Mouse (Mus musculus) stomach, embryonic 14.5 days (tissue): ENCODE measurements at regions not wholly inside any gene's neighbourhood (a gene's known extent, or its start where the extent isn't known, plus 50 kb on each side); places are given as distances from the start of the nearest gene placed in this dataset.

Source experiments
- ATAC-seq: fragments of 200-750 bp; cut with Nextera tagmentation; 2 replicates; pipeline ENCODE4 v1.8.0; 2017; ENCODE audit warnings: low read depth, moderate TSS enrichment; ENCODE audit not compliant: insufficient number of reproducible peaks, insufficient read depth, low FRiP score
- H3K27ac ChIP-seq: fragments of 300-500 bp; sonication (generic); 2 replicates; pipeline ENCODE4 v1.5.1; 2014; ENCODE audit warnings: mild to moderate bottlenecking, low read length, moderate library complexity, mixed read lengths
- H3K27me3 ChIP-seq: fragments of 300-500 bp; sonication (generic); 2 replicates; pipeline ENCODE4 v1.6.1; 2014; ENCODE audit warnings: low read length, control low read depth, mixed read lengths; ENCODE audit not compliant: control insufficient read depth, insufficient read depth
- H3K36me3 ChIP-seq: fragments of 300-500 bp; sonication (generic); 2 replicates; pipeline ENCODE4 v1.6.1; 2014; ENCODE audit warnings: mild to moderate bottlenecking, control low read depth, low read length, moderate library complexity, mixed read lengths; ENCODE audit not compliant: control insufficient read depth, insufficient read depth
- H3K4me1 ChIP-seq: fragments of 300-500 bp; sonication (generic); 2 replicates; pipeline ENCODE4 v1.6.1; 2014; ENCODE audit warnings: low read length, control low read depth, mixed read lengths; ENCODE audit not compliant: control insufficient read depth, insufficient read depth
- H3K4me2 ChIP-seq: fragments of 300-500 bp; sonication (generic); replicated peaks from 2 replicates; pipeline ENCODE4 v1.6.1; 2014; ENCODE audit warnings: low read depth, low read length, control low read depth
- H3K4me3 ChIP-seq: fragments of 300-500 bp; sonication (generic); 2 replicates; pipeline ENCODE4 v1.5.1; 2014; ENCODE audit warnings: low read depth, low read length, control low read depth
- H3K9ac ChIP-seq: fragments of 300-500 bp; sonication (generic); replicated peaks from 2 replicates; pipeline ENCODE4 v1.6.1; 2014; ENCODE audit warnings: low read depth, mild to moderate bottlenecking, control low read depth, low read length, moderate library complexity, mixed read lengths
- H3K9me3 ChIP-seq: fragments of 300-500 bp; sonication (generic); 2 replicates; pipeline ENCODE4 v1.6.1; 2016; ENCODE audit warnings: low read depth, low read length, control low read depth; ENCODE audit not compliant: control insufficient read depth
- WGBS: fragments of 180-500 bp; shearing (Covaris S2); extraction: QIAGEN DNeasy Blood & Tissue Kit; methylation state at CpG from one replicate; pipeline ENCODE4 v1.1.7; 2014; 5-methylcytosine and 5-hydroxymethylcytosine counted together

DNA sequence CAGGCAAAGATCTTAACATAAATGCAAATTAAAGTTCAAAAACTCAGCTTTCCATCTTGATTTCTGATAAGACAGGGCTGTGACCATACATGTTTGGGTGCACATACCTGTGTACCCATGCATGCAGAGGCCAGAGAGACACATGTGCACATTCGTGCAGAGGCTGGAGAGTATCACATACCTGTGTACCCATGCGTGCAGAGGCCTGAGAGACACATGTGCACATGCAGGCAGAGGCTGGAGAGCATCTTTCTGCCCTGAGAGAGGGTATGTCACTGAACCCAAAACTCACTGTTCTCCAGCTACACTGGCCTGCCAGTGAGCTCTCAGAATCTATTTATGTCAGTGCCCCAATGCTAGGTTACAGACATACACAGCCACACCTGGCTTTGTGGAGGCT is 118.0 kb downstream of the Cyp26a1 start:
- no peaks in the 10 kb centered on the region for H3K27me3 ChIP-seq
- peaks cover 4% of the 10 kb centered on the region; the same call in 1 of the 2 replicates for H3K4me1 ChIP-seq
- no peak overlapping the region for H3K27ac ChIP-seq
- H3K36me3 ChIP-seq, result no peaks in the 10 kb centered on the region
- no peak for ATAC-seq
- 82% methylated on average over 2 of the region's 2 CpGs for WGBS
- H3K9ac ChIP-seq, result no peak overlapping the region
- no peaks in the 10 kb centered on the region; the same call in 1 of the 2 replicates for H3K9me3 ChIP-seq
- H3K4me3 ChIP-seq, result no peak overlapping the region
- H3K4me2 ChIP-seq, result no peak overlapping the region

DNA sequence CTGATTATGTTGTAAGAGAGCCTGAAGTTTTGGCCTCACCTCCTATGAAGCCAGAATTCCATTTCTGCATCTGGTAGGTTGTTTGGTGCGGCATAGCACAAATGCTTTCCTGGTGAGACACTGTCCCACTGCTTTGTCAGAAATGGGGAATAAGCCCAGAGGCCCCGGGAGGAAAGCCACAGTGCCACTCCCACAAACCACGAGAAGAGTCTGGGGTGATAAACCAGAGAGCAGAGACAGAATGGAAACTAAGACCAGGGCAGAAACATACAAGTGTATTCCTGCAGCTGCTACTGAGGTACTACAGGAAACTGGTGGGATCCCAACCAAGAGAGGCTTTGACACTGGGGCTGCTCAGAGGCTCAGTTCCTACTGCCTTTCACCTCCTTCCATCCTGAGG is 123.6 kb downstream of the Cyp26a1 start:
- Histone ChIP-seq H3K9me3 (no peaks in the 10 kb centered on the region; the same call in 1 of the 2 replicates), H3K9ac (no peak overlapping the region), H3K4me1 (no peaks in the 10 kb centered on the region), H3K27ac (no peak overlapping the region), H3K36me3 (no peaks in the 10 kb centered on the region), H3K27me3 (no peaks in the 10 kb centered on the region), H3K4me3 (no peak overlapping the region), H3K4me2 (no peak overlapping the region)
- 64% methylated on average over 3 of the region's 3 CpGs for WGBS
- ATAC-seq, result no peak

GRCm38 (mm10) chr19:37821671-37822190 is 124.1 kb downstream of the Cyp26a1 start:
- Histone ChIP-seq H3K27me3 (no peaks in the 10 kb centered on the region), H3K27ac (no peak overlapping the region), H3K4me2 (no peak overlapping the region), H3K9ac (no peak overlapping the region), H3K9me3 (no peaks in the 10 kb centered on the region; the same call in 1 of the 2 replicates), H3K4me1 (no peaks in the 10 kb centered on the region), H3K4me3 (no peak overlapping the region), H3K36me3 (no peaks in the 10 kb centered on the region)
- 90% methylated on average over 3 of the region's 3 CpGs for WGBS
- no peak for ATAC-seq

DNA sequence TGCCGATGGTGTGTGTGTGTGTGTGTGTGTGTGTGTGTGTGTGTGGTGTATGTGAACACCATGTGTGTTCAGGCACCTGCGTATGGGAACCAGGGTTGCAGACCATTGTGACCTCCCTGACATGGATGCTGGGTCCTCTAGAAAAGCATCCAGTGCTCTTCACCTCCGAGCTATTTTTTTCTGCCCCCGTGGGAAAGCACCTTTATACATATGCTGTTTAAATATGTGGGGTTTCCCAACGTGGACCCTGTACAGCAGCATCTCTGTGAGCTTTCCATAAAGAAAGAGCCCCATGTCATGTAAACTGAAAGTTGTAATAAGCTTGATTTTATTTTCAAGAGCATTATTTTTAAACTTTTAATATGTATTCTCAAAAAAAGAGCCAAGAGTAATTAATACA is 126.6 kb downstream of the Cyp26a1 start:
- H3K9ac ChIP-seq, result no peak overlapping the region
- ATAC-seq, result no peak
- H3K4me1 ChIP-seq, result no peaks in the 10 kb centered on the region
- H3K36me3 ChIP-seq, result no peaks in the 10 kb centered on the region
- no peak overlapping the region for H3K4me3 ChIP-seq
- no peak overlapping the region for H3K4me2 ChIP-seq
- H3K27me3 ChIP-seq, result no peaks in the 10 kb centered on the region
- H3K9me3 ChIP-seq, result no peaks in the 10 kb centered on the region
- WGBS, result 86% methylated on average over 5 of the region's 5 CpGs
- no peak overlapping the region for H3K27ac ChIP-seq

- Histone ChIP-seq H3K4me2 (no peak overlapping the region), H3K4me3 (no peak overlapping the region), H3K9me3 (no peaks in the 10 kb centered on the region), H3K36me3 (no peaks in the 10 kb centered on the region), H3K9ac (no peak overlapping the region), H3K27me3 (no peaks in the 10 kb centered on the region), H3K27ac (no peak overlapping the region), H3K4me1 (no peaks in the 10 kb centered on the region)
- ATAC-seq, result no peak
These were observed 133.8 kb downstream of the Cyp26a1 start for GRCm38 (mm10) chr19:37831406-37831805.

GRCm38 (mm10) chr19:37836900-37837299 is 139.3 kb downstream of the Cyp26a1 start:
- no peak overlapping the region for H3K4me3 ChIP-seq
- no peaks in the 10 kb centered on the region for H3K4me1 ChIP-seq
- no peak overlapping the region for H3K9ac ChIP-seq
- no peaks in the 10 kb centered on the region for H3K36me3 ChIP-seq
- ATAC-seq, result no peak
- no peak overlapping the region for H3K4me2 ChIP-seq
- H3K9me3 ChIP-seq, result no peaks in the 10 kb centered on the region
- no peak overlapping the region for H3K27ac ChIP-seq
- WGBS, result 40% methylated on average over 5 of the region's 5 CpGs
- no peaks in the 10 kb centered on the region for H3K27me3 ChIP-seq
